Mouse (Mus musculus): ENCODE results near the gene Gm4952. TPM values are rescaled to one million over a fixed set of nuclear protein-coding genes. Genes with fewer than 3 reads are reported as not detected.

Gene Gm4952
- polyA plus RNA-seq, 1 experiment from 2014 or later = 0.04 TPM

- ATAC-seq = no peak
- ChIA-PET CTCF (interaction anchor here (1.8 kb wide), 1 partner anchor 10 kb away, joined by 4 read pairs; no protein-coding TSS in a partner anchor), POLR2A (interaction anchor here (0.6 kb wide), 2 partner anchors 8 to 18 kb away, joined by 3 read pairs; no protein-coding TSS in a partner anchor)
- DNase-seq (ENCODE audit: low read depth, low spot score) = no peak
- TF ChIP-seq CTCF (IDR thresholded peaks at IDR 0.05) = no peak
- peaks cover 3% of the 10 kb centered on the region for H3K27me3 ChIP-seq
- in situ Hi-C loops (cut with MboI; ENCODE audit: low pct_unique_long_range_greater_than_20kb) = no loop called here
Measured at GRCm38 (mm10) chr19:12670139-12670538, 70.4 kb downstream of the Gm4952 start, which contains the start of gene Olfr1442. Gene Olfr1442, plus strand, starts transcription at chr19:12670439.

- no peak for ATAC-seq
- POLR2A ChIA-PET = interaction anchor here (1.7 kb wide), 1 partner anchor 11 kb away, joined by 3 read pairs; no protein-coding TSS in a partner anchor
- TF ChIP-seq CTCF (IDR thresholded peaks at IDR 0.05) = no peak
- CTCF ChIA-PET = no interaction called here
- peaks cover 3% of the 10 kb centered on the region for H3K27me3 ChIP-seq
- in situ Hi-C loops (cut with MboI; ENCODE audit: low pct_unique_long_range_greater_than_20kb) = no loop called here
- DNase-seq (ENCODE audit: low read depth, low spot score) = no peak
Measured at GRCm38 (mm10) chr19:12671051-12671450, 71.3 kb downstream of the Gm4952 start.

GRCm38 (mm10) chr19:12677812-12678211 is 78.0 kb downstream of the Gm4952 start, which contains the start of gene Olfr1443:
Gene Olfr1443, plus strand, starts transcription at chr19:12678112.
- no peaks in the 10 kb centered on the region for H3K27me3 ChIP-seq
- ChIA-PET CTCF (interaction anchor here (1.2 to 1.3 kb wide), 2 partner anchors 10 to 15 kb away, joined by 3 read pairs; no protein-coding TSS in a partner anchor), POLR2A (interaction anchor here (0.6 to 0.7 kb wide), 2 partner anchors 21 to 668 kb away, joined by 3 to 8 read pairs; no protein-coding TSS in a partner anchor)
- DNase-seq (ENCODE audit: low read depth, low spot score) = no peak
- ATAC-seq = no peak
- TF ChIP-seq CTCF (IDR thresholded peaks at IDR 0.05) = no peak
- in situ Hi-C loops (cut with MboI; ENCODE audit: low pct_unique_long_range_greater_than_20kb) = no loop called here

Other genes starting within 250 kb of the Gm4952 start
- not detected for gene Olfr1440, start 212.7 kb upstream of the Gm4952 start, polyA plus RNA-seq (2021)
- not detected for gene Olfr1441, start 182.5 kb upstream of the Gm4952 start, polyA plus RNA-seq (2021)
- not detected for gene Pfpl, start 172.1 kb upstream of the Gm4952 start, polyA plus RNA-seq (2021)
- gene Mpeg1, start 139.2 kb upstream of the Gm4952 start, polyA plus RNA-seq (2021) = 0.19 TPM
- 36.4 TPM for gene Dtx4, start 98.5 kb upstream of the Gm4952 start, polyA plus RNA-seq (2021)
- gene Fam111a, start 54.2 kb upstream of the Gm4952 start, polyA plus RNA-seq (2021) = 0.01 TPM
- 0.64 TPM for gene Glyat, start 33.3 kb downstream of the Gm4952 start, polyA plus RNA-seq (2021)
- gene Olfr1442, start 70.5 kb downstream of the Gm4952 start, polyA plus RNA-seq (2021) = not detected
- not detected for gene Olfr1443, start 78.1 kb downstream of the Gm4952 start, polyA plus RNA-seq (2021)
- 0.81 TPM for gene Keg1, start 95.8 kb downstream of the Gm4952 start, polyA plus RNA-seq (2021)
- 59.9 TPM for gene Cntf, start 165.7 kb downstream of the Gm4952 start, polyA plus RNA-seq (2021)
- gene Zfp91, start 196.2 kb downstream of the Gm4952 start, polyA plus RNA-seq (2021) = 94.3 TPM
- 1.0 TPM for gene Lpxn, start 196.2 kb downstream of the Gm4952 start, polyA plus RNA-seq (2021)
- not detected for gene Gm5244, start 246.7 kb downstream of the Gm4952 start, polyA plus RNA-seq (2021)